Mouse (Mus musculus) kidney, postnatal 0 days (tissue): ENCODE measurements around the gene Gng12. TPM values are rescaled to one million over a fixed set of nuclear protein-coding genes. Genes with fewer than 3 reads are reported as not detected.

Source experiments
- ATAC-seq: fragments of 200-750 bp; cut with Nextera tagmentation; replicated peaks from 2 replicates; pipeline ENCODE4 v1.8.0; 2017; ENCODE audit warnings: low read depth, moderate number of reproducible peaks, moderate TSS enrichment, moderate library complexity; ENCODE audit not compliant: low FRiP score
- DNase-seq: peaks from one replicate; pipeline ENCODE4 v3.0.0-alpha.2; 2016; ENCODE audit warnings: low spot score
- H3K27ac ChIP-seq: fragments of 300-500 bp; sonication (generic); 2 replicates; pipeline ENCODE4 v1.5.1; 2014; ENCODE audit warnings: mild to moderate bottlenecking
- H3K27me3 ChIP-seq: fragments of 300-500 bp; sonication (generic); 2 replicates; pipeline ENCODE4 v1.6.1; 2014; ENCODE audit warnings: low read length, mixed read lengths; ENCODE audit not compliant: insufficient read depth
- H3K36me3 ChIP-seq: fragments of 300-500 bp; sonication (generic); 2 replicates; pipeline ENCODE4 v1.6.1; 2014; ENCODE audit warnings: low read length, mixed read lengths; ENCODE audit not compliant: insufficient read depth
- H3K4me1 ChIP-seq: fragments of 300-500 bp; sonication (generic); replicated peaks from 2 replicates; pipeline ENCODE4 v1.6.1; 2014; ENCODE audit warnings: antibody characterized with exemption, low read length, mixed read lengths; ENCODE audit not compliant: insufficient read depth
- H3K4me2 ChIP-seq: fragments of 300-500 bp; sonication (generic); 2 replicates; pipeline ENCODE4 v1.6.1; 2014; ENCODE audit warnings: mild to moderate bottlenecking, low read length, moderate library complexity, mixed read lengths
- H3K4me3 ChIP-seq: fragments of 300-500 bp; sonication (generic); replicated peaks from 2 replicates; pipeline ENCODE4 v1.5.1; 2014; ENCODE audit warnings: low read depth, low read length
- H3K9ac ChIP-seq: fragments of 300-500 bp; sonication (generic); 2 replicates; pipeline ENCODE4 v1.6.1; 2014; ENCODE audit warnings: low read depth, low read length
- H3K9me3 ChIP-seq: fragments of 300-500 bp; sonication (generic); replicated peaks from 2 replicates; pipeline ENCODE4 v1.6.1; 2016; ENCODE audit warnings: low read length, inconsistent platforms, mixed read lengths
- CTCF ChIP-seq: IDR thresholded peaks from 2 replicates; pipeline ENCODE4 v1.5.1; 2016; ENCODE audit warnings: antibody characterized with exemption, low read depth, mild to moderate bottlenecking, moderate library complexity
- WGBS: fragments of 180-500 bp; shearing (Covaris S2); extraction: QIAGEN DNeasy Blood & Tissue Kit; methylation state at CpG from one replicate; pipeline ENCODE4 v1.1.7; 2014; 5-methylcytosine and 5-hydroxymethylcytosine counted together
- polyA plus RNA-seq: library from polyadenylated mRNA; unstranded; fragments of >200 nt; fragmentation: Nextera tagmentation; extraction: Ambion mirVana; gene quantifications from 2 replicates; pipeline ENCODE4 v1.2.1, GENCODE M21; 2015

Gene Gng12
- polyA plus RNA-seq, 1 experiment from 2014 or later, result 144 TPM

DNA sequence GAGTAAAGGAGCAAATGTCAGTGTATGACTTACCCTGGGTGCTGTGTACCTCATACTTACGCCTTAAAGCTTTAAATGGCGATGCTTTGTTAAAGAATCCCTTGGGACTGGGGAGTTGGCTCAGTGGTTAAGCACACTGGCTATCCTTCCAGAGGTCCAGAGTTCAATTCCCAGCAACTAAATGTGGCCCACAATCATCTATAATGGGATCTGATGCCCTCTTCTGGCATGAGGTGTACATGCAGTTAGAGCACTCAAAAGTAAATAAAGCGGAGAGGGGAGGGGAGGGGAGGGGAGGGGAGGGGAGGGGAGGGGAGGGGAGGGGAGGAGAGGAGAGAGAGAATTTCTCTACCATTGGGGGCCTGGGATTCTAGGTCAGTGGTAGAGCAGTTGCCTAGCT lies 142.8 kb downstream of the Gng12 start:
- Histone ChIP-seq H3K4me2 (no peak overlapping the region), H3K27ac (no peak overlapping the region), H3K36me3 (no peaks in the 10 kb centered on the region), H3K27me3 (no peaks in the 10 kb centered on the region), H3K9me3 (no peaks in the 10 kb centered on the region), H3K9ac (no peak overlapping the region), H3K4me3 (no peak overlapping the region), H3K4me1 (no peaks in the 10 kb centered on the region)
- ATAC-seq, result no peak
- TF ChIP-seq CTCF, result peak; percentile 22; the same call in 1 of the 2 replicates
- no peak for DNase-seq
- 97% methylated on average over 2 of the region's 3 CpGs for WGBS

DNA sequence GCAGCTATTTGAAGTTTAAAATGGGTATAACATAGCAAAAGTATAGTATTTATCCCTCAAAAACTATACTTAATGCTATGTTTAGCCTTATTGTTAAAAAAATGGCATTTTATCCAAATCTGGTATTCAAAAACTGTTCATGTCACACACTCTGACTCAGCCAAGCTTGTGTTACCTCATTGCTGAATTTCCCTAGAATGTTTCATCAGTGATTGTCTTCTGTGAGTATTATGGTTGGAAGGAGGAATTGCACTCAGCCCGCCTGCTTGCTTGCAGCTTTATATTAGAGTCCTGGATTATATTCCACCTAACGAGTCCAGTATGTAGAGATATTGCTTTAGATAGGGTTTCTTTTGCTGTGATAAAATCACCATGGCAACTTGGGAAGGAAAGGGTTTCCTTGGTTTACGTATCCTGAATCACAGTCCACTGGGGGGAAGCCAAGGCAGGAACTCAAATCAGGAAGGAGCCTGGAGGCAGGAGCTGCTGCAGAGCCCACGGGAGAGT lies 144.8 kb downstream of the Gng12 start:
- ATAC-seq, result no peak
- Histone ChIP-seq H3K4me3 (no peak overlapping the region), H3K4me2 (no peak overlapping the region), H3K9me3 (no peaks in the 10 kb centered on the region), H3K4me1 (no peaks in the 10 kb centered on the region), H3K27me3 (no peaks in the 10 kb centered on the region), H3K36me3 (no peaks in the 10 kb centered on the region), H3K9ac (no peak overlapping the region), H3K27ac (no peak overlapping the region)
- DNase-seq, result no peak
- TF ChIP-seq CTCF, result no peak
- 53% methylated on average over 4 of the region's 4 CpGs for WGBS

DNA sequence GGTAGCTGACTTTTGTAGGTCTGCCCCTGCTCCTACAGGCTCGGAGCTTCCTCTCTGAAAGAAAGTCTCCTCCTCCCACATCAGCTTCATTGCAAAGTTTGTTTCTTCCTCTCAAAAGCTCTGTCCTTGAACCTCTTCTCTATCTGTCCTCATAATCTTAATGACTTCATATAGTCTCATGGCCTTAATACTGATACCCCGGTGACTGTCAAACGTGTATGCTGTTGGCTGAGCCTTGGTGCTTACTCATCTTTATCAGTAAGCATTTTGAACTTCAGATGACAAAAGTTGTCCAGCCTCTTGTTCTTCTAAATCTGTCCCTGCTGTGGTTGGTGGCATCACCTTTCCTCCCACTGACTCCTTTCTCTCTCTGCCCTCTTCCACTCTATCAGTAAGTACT lies 149.2 kb downstream of the Gng12 start:
- H3K36me3 ChIP-seq, result no peaks in the 10 kb centered on the region
- DNase-seq (no peak), ATAC-seq (no peak)
- H3K9me3 ChIP-seq, result no peaks in the 10 kb centered on the region
- no peak overlapping the region for H3K4me2 ChIP-seq
- H3K4me1 ChIP-seq, result no peaks in the 10 kb centered on the region
- no peaks in the 10 kb centered on the region for H3K27me3 ChIP-seq
- H3K4me3 ChIP-seq, result no peak overlapping the region
- H3K27ac ChIP-seq, result no peak overlapping the region
- TF ChIP-seq CTCF, result no peak
- WGBS, result 82% methylated on average over 3 of the region's 3 CpGs
- H3K9ac ChIP-seq, result no peak overlapping the region

DNA sequence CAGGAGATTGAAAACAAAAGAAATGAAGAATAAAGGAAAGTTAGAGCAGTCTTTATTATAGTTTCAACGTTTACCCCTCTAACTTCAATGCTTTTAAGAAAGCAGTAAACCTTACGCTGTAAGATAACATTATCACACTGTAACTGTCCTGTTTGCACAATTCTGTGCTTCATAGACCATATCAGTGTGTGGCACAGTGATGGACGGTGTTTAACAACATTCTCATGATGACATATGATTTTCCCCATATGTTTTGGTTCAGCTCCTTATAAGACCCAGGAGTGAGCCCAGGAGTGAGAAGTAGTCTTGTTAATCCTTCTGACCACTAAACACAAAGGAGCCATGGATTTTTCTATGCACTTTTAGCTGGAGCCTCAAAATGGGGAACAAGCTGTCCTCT lies 150.7 kb downstream of the Gng12 start:
- 79% methylated on average over 3 of the region's 3 CpGs for whole genome bisulfite sequencing

DNA sequence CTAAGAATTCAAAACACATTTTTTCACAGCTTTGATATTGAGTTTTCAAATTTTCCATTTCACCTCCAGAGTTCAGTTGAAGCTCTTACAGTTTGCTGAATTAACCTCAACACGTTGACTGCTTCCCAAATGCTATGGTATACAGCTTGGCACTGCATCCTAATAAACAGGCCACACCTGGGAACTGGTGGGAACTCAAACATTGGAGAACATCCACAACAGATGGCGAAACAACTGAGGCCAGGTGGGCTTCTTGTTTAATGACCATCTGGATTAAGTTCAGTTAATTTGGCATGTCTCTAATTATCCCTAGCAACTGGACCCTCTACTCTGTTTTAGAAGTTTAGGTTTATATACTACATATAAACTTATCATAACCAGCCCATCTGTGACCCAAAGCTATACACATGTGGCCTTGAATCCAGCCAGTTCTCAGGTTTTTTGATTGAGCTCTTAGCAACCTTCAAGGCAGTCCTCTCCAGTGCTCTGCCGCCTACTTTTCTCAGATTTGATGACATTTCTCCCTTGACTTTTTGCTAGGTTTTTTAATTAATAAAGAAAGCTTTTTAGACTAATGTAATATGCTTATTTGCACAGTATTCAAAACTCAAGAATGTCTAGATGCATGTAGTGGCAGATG lies 152.0 kb downstream of the Gng12 start:
- H3K36me3 ChIP-seq, result no peaks in the 10 kb centered on the region
- no peak overlapping the region for H3K9ac ChIP-seq
- ATAC-seq (no peak), DNase-seq (no peak)
- TF ChIP-seq CTCF, result no peak
- no peak overlapping the region for H3K4me3 ChIP-seq
- no peaks in the 10 kb centered on the region for H3K4me1 ChIP-seq
- no peak overlapping the region for H3K4me2 ChIP-seq
- no peaks in the 10 kb centered on the region for H3K9me3 ChIP-seq
- H3K27me3 ChIP-seq, result no peaks in the 10 kb centered on the region
- no peak overlapping the region for H3K27ac ChIP-seq
- whole genome bisulfite sequencing, result 84% methylated on average over 3 of the region's 3 CpGs

More for the DNA sequence above, 150.7 kb downstream of the Gng12 start:
- no peak for TF ChIP-seq CTCF
- Histone ChIP-seq H3K9me3 (no peaks in the 10 kb centered on the region), H3K9ac (no peak overlapping the region), H3K4me1 (no peaks in the 10 kb centered on the region), H3K4me3 (no peak overlapping the region), H3K27me3 (no peaks in the 10 kb centered on the region), H3K4me2 (no peak overlapping the region), H3K27ac (no peak overlapping the region), H3K36me3 (no peaks in the 10 kb centered on the region)
- ATAC-seq (no peak), DNase-seq (no peak)

DNA sequence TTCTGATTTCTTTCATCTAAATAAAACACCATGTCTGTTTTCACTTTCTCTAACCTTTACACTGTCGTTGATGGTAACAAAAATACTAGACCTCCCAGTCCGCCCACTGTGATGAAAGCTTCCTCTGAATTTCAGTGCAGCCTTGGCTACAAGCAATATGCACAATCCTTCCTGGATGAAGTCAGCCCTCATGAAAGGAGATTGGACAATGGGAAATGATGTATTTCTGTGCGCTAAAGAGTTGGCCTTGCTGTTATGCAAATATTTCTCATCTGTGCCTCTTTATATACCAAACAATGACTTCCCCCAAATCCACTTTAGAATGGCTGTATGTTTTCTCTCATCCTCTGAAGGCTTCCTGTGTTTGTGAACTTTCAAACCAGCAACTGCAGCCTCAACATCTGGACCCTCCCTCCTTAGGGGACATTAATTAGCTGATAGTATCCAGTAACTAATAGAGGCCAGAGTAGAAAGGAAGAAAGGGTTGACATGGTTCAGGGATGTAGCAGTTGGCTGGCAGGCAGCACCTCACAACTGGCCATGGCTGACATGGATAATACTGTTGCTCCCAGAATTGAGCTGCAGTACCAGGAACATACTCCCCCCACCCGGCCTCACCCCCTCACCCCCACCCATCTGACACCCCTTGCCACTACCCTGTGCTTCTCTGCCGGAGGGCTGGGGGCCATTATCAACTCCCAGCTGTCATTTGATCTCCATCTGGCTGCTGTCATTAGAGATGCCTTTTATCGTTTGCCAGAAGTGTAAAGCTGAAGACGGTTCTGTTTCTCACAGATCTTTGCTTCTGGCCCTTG lies 152.9 kb downstream of the Gng12 start:
- Histone ChIP-seq H3K4me3 (no peak overlapping the region), H3K9me3 (no peaks in the 10 kb centered on the region), H3K4me2 (no peak overlapping the region), H3K36me3 (no peaks in the 10 kb centered on the region), H3K27me3 (no peaks in the 10 kb centered on the region), H3K4me1 (no peaks in the 10 kb centered on the region), H3K27ac (no peak overlapping the region), H3K9ac (no peak overlapping the region)
- no peak for TF ChIP-seq CTCF
- ATAC-seq, result no peak
- WGBS, result 33% methylated on average over 7 of the region's 7 CpGs
- peak; percentile 26 for DNase-seq
